Mouse (Mus musculus): Measurements from ENCODE around the gene Mvp.

DNA sequence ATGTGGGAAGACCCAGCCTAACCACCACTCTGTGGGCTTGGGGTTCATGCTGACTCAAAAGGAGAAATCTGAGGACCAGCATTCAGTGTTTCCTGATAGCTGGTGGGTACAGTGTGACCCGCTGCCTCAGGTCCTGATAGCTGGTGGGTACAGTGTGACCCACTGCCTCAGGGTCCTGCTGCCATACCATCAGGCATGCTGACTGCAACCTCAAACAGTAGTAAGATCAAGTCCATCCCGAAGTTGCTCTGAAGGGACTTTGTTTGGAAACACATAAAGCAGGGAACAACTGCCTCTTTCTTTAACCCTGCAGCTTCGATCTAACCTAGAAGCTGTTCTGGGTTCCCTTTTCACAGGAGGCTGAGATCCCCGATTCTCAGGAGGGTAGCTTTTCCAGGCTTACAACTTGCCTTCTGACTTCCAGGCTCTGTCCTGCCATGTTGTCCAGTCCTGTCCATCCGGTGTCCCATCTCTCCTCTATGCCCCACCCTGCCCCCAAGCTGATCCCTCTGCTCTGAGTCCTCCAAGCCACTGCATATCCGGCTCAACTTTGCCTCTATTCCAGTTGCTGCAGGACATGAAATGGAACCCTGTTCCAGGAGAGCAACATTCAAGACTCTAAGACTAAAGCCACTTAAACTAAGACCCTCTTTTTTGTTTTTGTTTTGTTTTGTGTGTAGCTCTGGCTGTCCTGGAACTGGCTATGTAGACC lies 7.0 kb downstream of the Mvp start:
- TF ChIP-seq CTCF (IDR thresholded peaks at IDR 0.05; ENCODE audit: borderline replicate concordance, insufficient read depth, low read length) (no peak), POLR2A (IDR thresholded peaks at IDR 0.05; ENCODE audit: low read depth, low read length) (no peak)
